Mouse (Mus musculus): ENCODE measurements at regions not wholly inside any gene's neighbourhood (a gene's known extent, or its start where the extent isn't known, plus 50 kb on each side); places are given as distances from the start of the nearest gene placed in this dataset.
"Not testable (repeated sequence)": the region's sequence is repeated elsewhere in the genome, so short reads cannot be mapped to it uniquely, and the experiment has no call there.

- intact Hi-C loops (cut with DNase I): no loop called here
- no peak overlapping the region for H3K27ac ChIP-seq
- DNase-seq (ENCODE audit: extremely low spot score in 1 of 2, low spot score in 2 of 2): no peak
- TF ChIP-seq CTCF (IDR thresholded peaks at IDR 0.05): no peak
- no peak overlapping the region for H3K4me3 ChIP-seq
These were observed 246.5 kb upstream of the Pik3r1 start for GRCm38 (mm10) chr13:102014514-102014913.

DNA sequence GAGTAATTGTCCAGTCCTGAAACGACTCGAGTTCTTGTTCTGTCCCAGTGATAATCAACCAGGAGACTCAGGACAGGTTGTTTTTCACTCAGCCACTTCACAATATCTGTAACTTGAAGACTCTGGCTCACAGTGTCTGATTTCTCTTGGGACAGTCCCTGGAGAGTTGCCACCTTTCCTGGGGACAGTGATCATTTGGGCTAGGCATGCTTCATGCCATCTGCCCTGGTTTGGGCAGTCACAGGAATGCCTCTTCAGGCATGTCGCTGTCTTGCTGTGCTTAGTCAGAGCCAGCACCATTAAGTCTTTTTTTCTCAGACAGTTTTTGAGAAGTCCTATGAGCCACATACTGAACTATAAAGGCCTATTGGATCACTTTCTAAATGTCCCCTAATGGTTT, 246.9 kb upstream of the Pik3r1 start:
- no peak for TF ChIP-seq CTCF (IDR thresholded peaks at IDR 0.05)
- intact Hi-C loops (cut with DNase I): no loop called here
- Histone ChIP-seq H3K27ac (no peak overlapping the region), H3K4me3 (no peak overlapping the region)
- no peak for DNase-seq (ENCODE audit: extremely low spot score in 1 of 2, low spot score in 2 of 2)

DNA sequence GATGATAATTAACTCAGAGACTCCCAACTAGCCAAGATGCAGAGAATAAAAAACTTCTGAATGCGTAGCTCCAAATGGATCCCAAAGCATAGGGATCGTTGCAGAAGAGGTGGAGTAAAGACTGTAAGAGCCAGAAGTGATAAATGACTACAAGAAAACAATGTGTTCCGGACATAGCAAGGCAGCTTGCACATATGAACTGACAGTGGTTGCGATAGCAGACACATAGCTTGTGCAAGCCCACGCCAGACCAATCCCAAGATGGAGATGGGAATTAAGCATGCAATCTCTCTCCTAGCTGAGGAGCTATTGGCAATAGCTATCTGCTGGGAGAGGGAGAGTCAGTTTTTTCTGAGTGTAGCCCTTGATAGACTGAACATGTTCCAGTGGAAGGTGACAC, 248.5 kb upstream of the Pik3r1 start:
- TF ChIP-seq CTCF (IDR thresholded peaks at IDR 0.05): no peak
- H3K27ac ChIP-seq: no peak overlapping the region
- intact Hi-C loops (cut with DNase I): no loop called here
- DNase-seq (ENCODE audit: extremely low spot score in 1 of 2, low spot score in 2 of 2): no peak
- H3K4me3 ChIP-seq: no peak overlapping the region

- no peak overlapping the region for H3K27ac ChIP-seq
- intact Hi-C loops (cut with DNase I): no loop called here
- DNase-seq (ENCODE audit: extremely low spot score in 1 of 2, low spot score in 2 of 2): no peak
- no peak for TF ChIP-seq CTCF (IDR thresholded peaks at IDR 0.05)
- no peak overlapping the region for H3K4me3 ChIP-seq
These were observed 254.3 kb upstream of the Pik3r1 start for GRCm38 (mm10) chr13:102022273-102022672.

GRCm38 (mm10) chr13:102022757-102023156, 254.7 kb upstream of the Pik3r1 start:
- Histone ChIP-seq H3K27ac (no peak overlapping the region), H3K4me3 (no peak overlapping the region)
- DNase-seq (ENCODE audit: extremely low spot score in 1 of 2, low spot score in 2 of 2): no peak
- no peak for TF ChIP-seq CTCF (IDR thresholded peaks at IDR 0.05)
- intact Hi-C loops (cut with DNase I): no loop called here

DNA sequence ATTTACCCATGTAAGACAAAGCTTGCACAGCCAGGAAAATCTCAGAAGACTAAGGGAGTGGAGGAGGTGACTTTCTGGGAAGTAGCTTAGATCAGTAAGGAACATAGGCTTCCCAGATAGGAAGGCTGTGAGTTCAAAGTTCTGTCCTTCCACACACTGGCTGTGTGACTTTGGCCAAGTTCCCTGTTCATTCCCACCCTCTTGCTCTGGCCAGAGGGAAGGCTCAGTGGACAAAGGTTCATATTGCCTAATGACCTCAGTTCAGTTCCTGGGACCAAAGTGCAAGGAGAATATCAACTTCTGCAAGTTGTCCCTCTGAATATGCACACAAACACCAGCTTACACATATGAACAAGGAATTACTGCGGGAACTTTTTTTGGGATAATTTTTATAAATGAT, 255.6 kb upstream of the Pik3r1 start:
- no peak for TF ChIP-seq CTCF (IDR thresholded peaks at IDR 0.05)
- intact Hi-C loops (cut with DNase I): no loop called here

GRCm38 (mm10) chr13:102025138-102025537, 257.1 kb upstream of the Pik3r1 start:
- no peak for TF ChIP-seq CTCF (IDR thresholded peaks at IDR 0.05)
- no peak overlapping the region for H3K4me3 ChIP-seq
- H3K27ac ChIP-seq: no peak overlapping the region
- intact Hi-C loops (cut with DNase I): no loop called here
- DNase-seq (ENCODE audit: extremely low spot score in 1 of 2, low spot score in 2 of 2): no peak

More for the DNA sequence above, 255.6 kb upstream of the Pik3r1 start:
- H3K27ac ChIP-seq: no peak overlapping the region
- DNase-seq (ENCODE audit: extremely low spot score in 1 of 2, low spot score in 2 of 2): no peak
- no peak overlapping the region for H3K4me3 ChIP-seq

DNA sequence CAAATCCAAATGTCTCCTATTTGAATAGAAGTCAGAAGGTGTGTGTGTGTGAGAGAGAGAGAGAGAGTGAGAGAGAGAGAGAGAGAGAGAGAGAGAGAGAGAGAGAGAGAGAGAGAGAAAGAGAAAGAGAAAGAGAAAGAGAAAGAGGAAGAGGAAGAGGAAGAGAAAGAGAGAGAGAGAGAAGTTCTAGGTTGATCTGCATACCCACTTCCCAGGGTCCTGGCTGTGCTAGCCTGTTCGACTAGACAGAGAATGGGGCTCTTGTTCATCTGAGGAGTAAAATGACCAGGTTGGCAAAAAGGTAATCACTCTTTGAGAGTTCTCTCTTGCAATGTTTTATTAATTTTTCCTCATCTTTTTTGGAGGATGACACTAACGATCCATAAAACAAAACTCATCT, 257.5 kb upstream of the Pik3r1 start:
- H3K27ac ChIP-seq; DNase-seq (ENCODE audit: extremely low spot score in 1 of 2, low spot score in 2 of 2); intact Hi-C loops (cut with DNase I); H3K4me3 ChIP-seq: not testable (repeated sequence)

GRCm38 (mm10) chr13:102031416-102031815, 263.4 kb upstream of the Pik3r1 start:
- no peak for TF ChIP-seq CTCF (IDR thresholded peaks at IDR 0.05)
- H3K4me3 ChIP-seq: no peak overlapping the region
- no peak for DNase-seq (ENCODE audit: extremely low spot score in 1 of 2, low spot score in 2 of 2)
- intact Hi-C loops (cut with DNase I): no loop called here
- H3K27ac ChIP-seq: no peak overlapping the region

GRCm38 (mm10) chr13:102034484-102034883, 266.5 kb upstream of the Pik3r1 start:
- no peak overlapping the region for H3K27ac ChIP-seq
- intact Hi-C loops (cut with DNase I): no loop called here

GRCm38 (mm10) chr13:102036001-102036400, 268.0 kb upstream of the Pik3r1 start:
- no peak for TF ChIP-seq CTCF (IDR thresholded peaks at IDR 0.05)
- no peak for DNase-seq (ENCODE audit: extremely low spot score in 1 of 2, low spot score in 2 of 2)

More at GRCm38 (mm10) chr13:102034484-102034883, 266.5 kb upstream of the Pik3r1 start:
- no peak for TF ChIP-seq CTCF (IDR thresholded peaks at IDR 0.05)
- no peak for DNase-seq (ENCODE audit: extremely low spot score in 1 of 2, low spot score in 2 of 2)
- no peak overlapping the region for H3K4me3 ChIP-seq

GRCm38 (mm10) chr13:102036819-102037624, 269.0 kb upstream of the Pik3r1 start:
- Histone ChIP-seq H3K27ac (no peak overlapping the region), H3K4me3 (no peak overlapping the region)
- no peak for TF ChIP-seq CTCF (IDR thresholded peaks at IDR 0.05)
- DNase-seq (ENCODE audit: extremely low spot score in 1 of 2, low spot score in 2 of 2): no peak
- intact Hi-C loops (cut with DNase I): no loop called here

More at GRCm38 (mm10) chr13:102036001-102036400, 268.0 kb upstream of the Pik3r1 start:
- intact Hi-C loops (cut with DNase I): no loop called here
- Histone ChIP-seq H3K4me3 (no peak overlapping the region), H3K27ac (no peak overlapping the region)

- DNase-seq (ENCODE audit: extremely low spot score in 1 of 2, low spot score in 2 of 2): no peak
- Histone ChIP-seq H3K27ac (no peak overlapping the region), H3K4me3 (no peak overlapping the region)
- TF ChIP-seq CTCF (IDR thresholded peaks at IDR 0.05): no peak
- intact Hi-C loops (cut with DNase I): no loop called here
These were observed 292.2 kb upstream of the Pik3r1 start for GRCm38 (mm10) chr13:102060213-102060612.

Data from left cerebral cortex, adult 2 months (tissue).